ENCODE assay signal across 7 mouse cellular contexts in the genomic region with DNA sequence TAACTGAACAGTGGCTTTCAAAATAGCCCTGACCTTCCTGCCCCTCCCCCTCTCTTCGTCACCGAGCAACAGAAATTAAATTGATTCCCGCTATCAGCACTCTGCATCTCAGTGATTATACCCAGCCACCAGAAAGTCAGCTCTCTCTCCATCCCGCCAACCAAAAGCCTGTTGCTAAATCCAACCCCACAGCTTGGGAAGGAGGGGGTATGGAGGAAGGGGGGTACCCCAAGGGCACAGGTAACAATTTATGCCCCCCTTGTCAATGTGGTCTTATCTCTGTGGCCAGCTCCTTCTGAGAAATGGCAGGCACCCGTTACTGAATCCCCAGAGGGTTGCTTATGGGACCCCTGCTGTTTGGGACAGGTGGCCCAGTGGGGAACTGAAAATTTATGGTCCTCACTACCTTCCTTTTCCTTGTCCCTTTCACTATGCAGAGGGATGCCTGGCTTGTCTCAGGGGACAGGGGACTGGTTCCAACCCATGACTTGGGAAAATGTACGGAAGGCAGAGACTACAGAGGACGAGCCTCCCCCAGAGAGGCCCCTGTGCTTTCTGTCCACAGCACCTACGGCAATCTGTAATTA.
DNase-seq lines count a peak whose midpoint lies in the region; ATAC-seq and TF ChIP-seq lines count a peak whose summit lies in the region.

No protein-coding gene starts in this region.

- H3K36me3 ChIP-seq in embryonic facial prominence, embryonic 12.5 days = no peaks in the 10 kb centered on the region
- no peaks in the 10 kb centered on the region for H3K36me3 ChIP-seq in intestine, postnatal 0 days (ENCODE audit: control insufficient read depth, insufficient read depth)

- H3K4me2 ChIP-seq in embryonic facial prominence, embryonic 12.5 days (replicated peaks) = no peak overlapping the region
- H3K4me2 ChIP-seq in intestine, postnatal 0 days (replicated peaks; ENCODE audit: low read depth) = peak overlapping the region; percentile 21; the same call in 1 of the 2 replicates

- no peaks in the 10 kb centered on the region for H3K27me3 ChIP-seq in embryonic facial prominence, embryonic 12.5 days
- no peaks in the 10 kb centered on the region for H3K27me3 ChIP-seq in intestine, postnatal 0 days (replicated peaks; ENCODE audit: control insufficient read depth, insufficient read depth, low read length)

- ATAC-seq in embryonic facial prominence, embryonic 12.5 days (ENCODE audit: insufficient number of reproducible peaks, insufficient read depth, low FRiP score, low TSS enrichment) = no peak
- 0 out of 2 replicates have a peak, but pooled peaks have one; percentile 3 for ATAC-seq in intestine, postnatal 0 days
- ATAC-seq in megakaryocyte progenitor cell, adult 5-6 weeks (replicated peaks; ENCODE audit: poor library complexity) = no peak

- peak overlapping the region; percentile 56 for H3K27ac ChIP-seq in layer of hippocampus, adult 2 months
- peak overlapping the region; percentile 88 for H3K27ac ChIP-seq in embryonic facial prominence, embryonic 12.5 days
- peak overlapping the region; percentile 83 for H3K27ac ChIP-seq in intestine, postnatal 0 days (ENCODE audit: low read depth, low read length)
- H3K27ac ChIP-seq in olfactory bulb, adult 2 months (ENCODE audit: insufficient read depth, low read depth, low read length) = peak overlapping the region; percentile 24; the same call in 1 of the 2 replicates

- 35% methylated on average over 8 of the region's 8 CpGs for WGBS in embryonic facial prominence, embryonic 12.5 days
- 40% methylated on average over 8 of the region's 8 CpGs for WGBS in intestine, postnatal 0 days
- 69% methylated on average over 8 of the region's 8 CpGs for WGBS in olfactory bulb, adult 2 months

- H3K4me3 ChIP-seq in layer of hippocampus, adult 2 months = no peak overlapping the region
- no peak overlapping the region for H3K4me3 ChIP-seq in embryonic facial prominence, embryonic 12.5 days
- H3K4me3 ChIP-seq in intestine, postnatal 0 days (ENCODE audit: low read depth, low read length) = no peak overlapping the region
- H3K4me3 ChIP-seq in olfactory bulb, adult 2 months (ENCODE audit: insufficient read depth, low read depth, low read length) = no peak overlapping the region

- peaks cover 94% of the 10 kb centered on the region for H3K4me1 ChIP-seq in embryonic facial prominence, embryonic 12.5 days
- peaks cover 41% of the 10 kb centered on the region for H3K4me1 ChIP-seq in intestine, postnatal 0 days (replicated peaks; ENCODE audit: control insufficient read depth, insufficient read depth, low read length)
- H3K4me1 ChIP-seq in olfactory bulb, adult 2 months (ENCODE audit: control insufficient read depth, insufficient read depth, low read length) = peaks cover 39% of the 10 kb centered on the region

- no peaks in the 10 kb centered on the region for H3K9me3 ChIP-seq in embryonic facial prominence, embryonic 12.5 days
- no peaks in the 10 kb centered on the region for H3K9me3 ChIP-seq in intestine, postnatal 0 days (ENCODE audit: control insufficient read depth)

- H3K9ac ChIP-seq in embryonic facial prominence, embryonic 12.5 days = no peak overlapping the region
- no peak overlapping the region for H3K9ac ChIP-seq in intestine, postnatal 0 days (ENCODE audit: low read depth, low read length)

- no peak for DNase-seq in layer of hippocampus, adult 2 months (ENCODE audit: low spot score in 2 of 2)
- no peak for DNase-seq in layer of hippocampus, adult 9-11 months
- no peak for DNase-seq in layer of hippocampus, postnatal 36 days

- no peak for TF ChIP-seq POLR2A in olfactory bulb, adult 2 months (IDR thresholded peaks at IDR 0.05; ENCODE audit: insufficient read depth, low read depth, low read length)

- TF ChIP-seq CTCF in layer of hippocampus, adult 2 months (conservative IDR thresholded peaks at IDR 0.05) = no peak
- TF ChIP-seq CTCF in intestine, postnatal 0 days (IDR thresholded peaks at IDR 0.05; ENCODE audit: low read depth) = no peak
- no peak for TF ChIP-seq CTCF in olfactory bulb, adult 2 months (IDR thresholded peaks at IDR 0.05; ENCODE audit: insufficient read depth, low read depth, low read length)

Comparison
In these comparisons a context has a peak if more than half of its experiments do, and no peak if none do; other contexts are left out.
1. H3K27ac ChIP-seq: peak in every context shown above with its lines; median percentile 88 in embryonic facial prominence, embryonic 12.5 days; 83 in intestine, postnatal 0 days; 56 in layer of hippocampus, adult 2 months; 24 in olfactory bulb, adult 2 months.